Mouse (Mus musculus): Measurements from ENCODE around the gene Theg. TPM values are rescaled to one million over a fixed set of nuclear protein-coding genes. Genes with fewer than 3 reads are reported as not detected.

Gene Theg
- polyA plus RNA-seq, 2 experiments = not detected

GRCm38 (mm10) chr10:79555238-79555724 lies 31.9 kb downstream of the Theg start:
- WGBS = 27% methylated on average over 7 of the region's 7 CpGs

GRCm38 (mm10) chr10:79554330-79555237 lies 32.5 kb downstream of the Theg start, which contains the start of gene Mier2:
Mier2 (minus strand) TSS chr10:79555199.
- Histone ChIP-seq H3K36me3 (ENCODE audit: control insufficient read depth, insufficient read depth, low read length) (peaks cover 11% of the 10 kb centered on the region), H3K4me1 (ENCODE audit: control insufficient read depth, insufficient read depth, low read length) (peaks cover 11% of the 10 kb centered on the region), H3K9ac (ENCODE audit: low read depth, low read length, severe bottlenecking) (peak within 1 kb of the TSS; percentile 96), H3K4me3 (replicated peaks; ENCODE audit: low read length) (peak within 1 kb of the TSS; percentile 94), H3K27me3 (ENCODE audit: control insufficient read depth, insufficient read depth, low read length) (no peaks in the 10 kb centered on the region), H3K27ac (replicated peaks; ENCODE audit: low read depth, low read length) (peak within 1 kb of the TSS; percentile 43; the same call in 1 of the 2 replicates), H3K9me3 (ENCODE audit: control insufficient read depth, low read length) (no peaks in the 10 kb centered on the region), H3K4me2 (replicated peaks; ENCODE audit: low read depth, low read length, severe bottlenecking) (peak within 1 kb of the TSS; percentile 90)
- TF ChIP-seq POLR2A (IDR thresholded peaks at IDR 0.05; ENCODE audit: borderline replicate concordance, extremely low read depth, insufficient read depth, insufficient read length) = peak; percentile 51; the same call in 1 of the 2 replicates
- DNase-seq (ENCODE audit: low spot score) (peak; percentile 65), ATAC-seq (ENCODE audit: low FRiP score, low read depth) (peak; percentile 88)
- WGBS = 1% methylated on average over 59 of the region's 108 CpGs

More at GRCm38 (mm10) chr10:79555238-79555724, 31.9 kb downstream of the Theg start:
- Histone ChIP-seq H3K36me3 (ENCODE audit: control insufficient read depth, insufficient read depth, low read length) (peaks cover 4% of the 10 kb centered on the region; the same call in 1 of the 2 replicates), H3K9me3 (ENCODE audit: control insufficient read depth, low read length) (no peaks in the 10 kb centered on the region), H3K4me2 (replicated peaks; ENCODE audit: low read depth, low read length, severe bottlenecking) (peak overlapping the region; percentile 90), H3K4me1 (ENCODE audit: control insufficient read depth, insufficient read depth, low read length) (peaks cover 11% of the 10 kb centered on the region), H3K27me3 (ENCODE audit: control insufficient read depth, insufficient read depth, low read length) (no peaks in the 10 kb centered on the region), H3K4me3 (replicated peaks; ENCODE audit: low read length) (peak overlapping the region; percentile 94), H3K27ac (replicated peaks; ENCODE audit: low read depth, low read length) (no peak overlapping the region), H3K9ac (ENCODE audit: low read depth, low read length, severe bottlenecking) (peak overlapping the region; percentile 96)
- no peak; the same call in 1 of the 2 replicates for ATAC-seq (ENCODE audit: low FRiP score, low read depth)
- DNase-seq (ENCODE audit: low spot score) = no peak
- no peak for TF ChIP-seq POLR2A (IDR thresholded peaks at IDR 0.05; ENCODE audit: borderline replicate concordance, extremely low read depth, insufficient read depth, insufficient read length)

DNA sequence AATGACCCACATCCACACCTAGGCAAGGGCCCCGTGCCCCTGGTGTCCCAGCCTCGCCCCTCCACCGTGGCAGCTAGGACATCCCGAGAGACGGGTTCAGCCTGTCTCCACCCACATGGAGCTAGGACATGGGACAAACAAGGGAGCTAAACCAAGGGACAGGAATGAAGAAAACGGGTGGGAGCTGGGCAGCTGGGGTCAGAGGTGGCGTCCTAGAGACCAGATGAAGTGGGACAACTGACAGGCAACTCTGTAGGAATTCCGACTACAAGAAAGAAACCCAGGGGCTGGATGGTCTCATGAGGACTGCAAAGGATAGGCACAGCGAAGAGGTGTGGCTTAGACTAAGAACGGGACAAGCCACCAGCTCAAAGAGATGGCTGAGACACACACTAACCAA lies 33.4 kb downstream of the Theg start:
- DNase-seq (ENCODE audit: low spot score) (no peak), ATAC-seq (ENCODE audit: low FRiP score, low read depth) (no peak)
- TF ChIP-seq POLR2A (IDR thresholded peaks at IDR 0.05; ENCODE audit: borderline replicate concordance, extremely low read depth, insufficient read depth, insufficient read length) = no peak
- no peaks in the 10 kb centered on the region for H3K9me3 ChIP-seq (ENCODE audit: control insufficient read depth, low read length)
- H3K27ac ChIP-seq (replicated peaks; ENCODE audit: low read depth, low read length) = no peak overlapping the region
- peaks cover 11% of the 10 kb centered on the region for H3K4me1 ChIP-seq (ENCODE audit: control insufficient read depth, insufficient read depth, low read length)
- H3K4me2 ChIP-seq (replicated peaks; ENCODE audit: low read depth, low read length, severe bottlenecking) = peak overlapping the region; percentile 90
- H3K4me3 ChIP-seq (replicated peaks; ENCODE audit: low read length) = peak overlapping the region; percentile 94
- H3K27me3 ChIP-seq (ENCODE audit: control insufficient read depth, insufficient read depth, low read length) = no peaks in the 10 kb centered on the region
- H3K36me3 ChIP-seq (ENCODE audit: control insufficient read depth, insufficient read depth, low read length) = peaks cover 20% of the 10 kb centered on the region
- H3K9ac ChIP-seq (ENCODE audit: low read depth, low read length, severe bottlenecking) = peak overlapping the region; percentile 96
- WGBS = 37% methylated on average over 10 of the region's 10 CpGs

GRCm38 (mm10) chr10:79553176-79553575 lies 34.0 kb downstream of the Theg start:
- peaks cover 25% of the 10 kb centered on the region for H3K36me3 ChIP-seq (ENCODE audit: control insufficient read depth, insufficient read depth, low read length)
- peak overlapping the region; percentile 96; the same call in 1 of the 2 replicates for H3K9ac ChIP-seq (ENCODE audit: low read depth, low read length, severe bottlenecking)
- peaks cover 11% of the 10 kb centered on the region for H3K4me1 ChIP-seq (ENCODE audit: control insufficient read depth, insufficient read depth, low read length)
- H3K9me3 ChIP-seq (ENCODE audit: control insufficient read depth, low read length) = no peaks in the 10 kb centered on the region
- WGBS = 83% methylated on average over 6 of the region's 6 CpGs
- ATAC-seq (ENCODE audit: low FRiP score, low read depth) (no peak), DNase-seq (ENCODE audit: low spot score) (no peak)
- H3K4me2 ChIP-seq (replicated peaks; ENCODE audit: low read depth, low read length, severe bottlenecking) = peak overlapping the region; percentile 90
- no peak for TF ChIP-seq POLR2A (IDR thresholded peaks at IDR 0.05; ENCODE audit: borderline replicate concordance, extremely low read depth, insufficient read depth, insufficient read length)
- H3K4me3 ChIP-seq (replicated peaks; ENCODE audit: low read length) = peak overlapping the region; percentile 94
- H3K27ac ChIP-seq (replicated peaks; ENCODE audit: low read depth, low read length) = no peak overlapping the region
- no peaks in the 10 kb centered on the region for H3K27me3 ChIP-seq (ENCODE audit: control insufficient read depth, insufficient read depth, low read length)

- DNase-seq (ENCODE audit: low spot score) = no peak
- H3K9ac ChIP-seq (ENCODE audit: low read depth, low read length, severe bottlenecking) = no peak overlapping the region
- no peak for ATAC-seq (ENCODE audit: low FRiP score, low read depth)
- H3K27ac ChIP-seq (replicated peaks; ENCODE audit: low read depth, low read length) = no peak overlapping the region
- H3K27me3 ChIP-seq (ENCODE audit: control insufficient read depth, insufficient read depth, low read length) = no peaks in the 10 kb centered on the region
- H3K4me3 ChIP-seq (replicated peaks; ENCODE audit: low read length) = no peak overlapping the region
- H3K4me2 ChIP-seq (replicated peaks; ENCODE audit: low read depth, low read length, severe bottlenecking) = no peak overlapping the region
- no peak for TF ChIP-seq POLR2A (IDR thresholded peaks at IDR 0.05; ENCODE audit: borderline replicate concordance, extremely low read depth, insufficient read depth, insufficient read length)
- peaks cover 11% of the 10 kb centered on the region for H3K4me1 ChIP-seq (ENCODE audit: control insufficient read depth, insufficient read depth, low read length)
- H3K9me3 ChIP-seq (ENCODE audit: control insufficient read depth, low read length) = no peaks in the 10 kb centered on the region
- H3K36me3 ChIP-seq (ENCODE audit: control insufficient read depth, insufficient read depth, low read length) = peaks cover 30% of the 10 kb centered on the region
- 88% methylated on average over 8 of the region's 8 CpGs for WGBS
These were observed 34.6 kb downstream of the Theg start for GRCm38 (mm10) chr10:79552531-79552930.

Measured in limb, embryonic 14.5 days (tissue).